Mouse (Mus musculus) lung, embryonic 15.5 days (tissue): Measurements from ENCODE around the gene Timm22. TPM values are rescaled to one million over a fixed set of nuclear protein-coding genes. Genes with fewer than 3 reads are reported as not detected.

Experiments used
- ATAC-seq: fragments of 200-750 bp; cut with Nextera tagmentation; 2 replicates; pipeline ENCODE4 v1.8.0; 2017; ENCODE audit warnings: moderate number of reproducible peaks, borderline replicate concordance; ENCODE audit not compliant: low FRiP score, low TSS enrichment; ENCODE audit errors: extremely low read depth
- H3K27ac ChIP-seq: fragments of 300-500 bp; sonication (generic); 2 replicates; pipeline ENCODE4 v1.5.1; 2015; ENCODE audit warnings: moderate library complexity, mild to moderate bottlenecking, inconsistent platforms
- H3K27me3 ChIP-seq: fragments of 300-500 bp; sonication (generic); 2 replicates; pipeline ENCODE4 v1.6.1; 2015; ENCODE audit warnings: inconsistent platforms
- H3K36me3 ChIP-seq: fragments of 300-500 bp; sonication (generic); 2 replicates; pipeline ENCODE4 v1.6.1; 2015; ENCODE audit warnings: inconsistent platforms
- H3K4me1 ChIP-seq: fragments of 300-500 bp; sonication (generic); 2 replicates; pipeline ENCODE4 v1.6.1; 2015; ENCODE audit warnings: inconsistent platforms
- H3K4me2 ChIP-seq: fragments of 300-500 bp; sonication (generic); 2 replicates; pipeline ENCODE4 v1.6.1; 2015; ENCODE audit warnings: inconsistent platforms, mild to moderate bottlenecking, moderate library complexity
- H3K4me3 ChIP-seq: fragments of 300-500 bp; sonication (generic); 2 replicates; pipeline ENCODE4 v1.5.1; 2015; ENCODE audit warnings: mild to moderate bottlenecking, inconsistent platforms
- H3K9ac ChIP-seq: fragments of 300-500 bp; sonication (generic); 2 replicates; pipeline ENCODE4 v1.6.1; 2015; ENCODE audit warnings: inconsistent platforms
- H3K9me3 ChIP-seq: fragments of 300-500 bp; sonication (generic); 2 replicates; pipeline ENCODE4 v1.6.1; 2016; ENCODE audit warnings: inconsistent platforms
- WGBS: fragments of 180-500 bp; shearing (Covaris S2); methylation state at CpG from one replicate; pipeline ENCODE4 v1.1.7; 2015; 5-methylcytosine and 5-hydroxymethylcytosine counted together
- polyA plus RNA-seq: library from polyadenylated mRNA; unstranded; fragments of >200 nt; fragmentation: Nextera tagmentation; extraction: Ambion mirVana; gene quantifications from 2 replicates; pipeline ENCODE4 v1.2.1, GENCODE M21; 2015

Timm22 gene
- 105 and 106 TPM in 2 replicates for polyA plus RNA-seq

DNA sequence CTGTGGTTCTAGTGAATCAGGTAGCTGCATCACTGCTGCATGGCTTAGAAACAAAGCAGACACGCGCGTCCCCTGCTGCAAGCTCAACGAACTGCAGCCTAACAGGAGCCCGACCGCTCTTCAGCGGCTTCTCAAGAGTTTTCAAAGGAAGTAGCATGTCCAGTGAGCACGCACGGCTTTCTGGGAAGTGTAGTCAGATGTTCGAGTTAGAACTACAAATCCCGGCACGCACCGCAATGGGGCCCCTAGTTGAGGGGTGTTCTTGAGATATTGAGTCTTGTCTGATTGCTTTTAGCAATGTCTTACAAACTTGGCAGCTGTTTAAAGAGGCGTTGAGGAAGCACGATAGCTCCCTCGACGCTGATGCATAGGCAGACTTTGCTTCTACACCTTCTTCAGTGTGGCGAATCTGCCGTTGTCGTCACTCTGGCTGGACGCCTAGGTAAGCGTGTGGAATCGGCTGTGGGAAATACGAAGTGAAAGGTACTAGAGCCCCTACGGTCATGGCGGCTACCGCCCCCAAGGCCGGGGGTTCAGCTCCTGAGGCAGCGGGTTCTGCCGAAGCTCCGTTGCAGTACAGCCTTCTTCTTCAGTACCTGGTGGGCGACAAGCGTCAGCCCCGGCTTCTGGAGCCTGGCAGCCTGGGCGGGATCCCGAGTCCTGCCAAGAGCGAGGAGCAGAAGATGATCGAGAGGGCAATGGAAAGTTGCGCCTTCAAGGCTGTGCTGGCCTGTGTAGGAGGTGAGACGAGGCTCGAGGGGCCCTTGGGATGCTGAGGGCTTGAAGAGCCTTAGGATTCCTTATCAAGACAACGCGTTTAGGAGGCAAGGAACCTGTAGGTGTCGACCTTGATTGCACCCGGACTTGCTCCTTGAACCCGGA, at the start of gene Timm22:
Timm22 (plus strand) TSS at position 251 of the 882 bp plus-strand sequence.
- under 1% methylated on average over 46 of the region's 46 CpGs for WGBS
- peak; percentile 96 for ATAC-seq
- H3K27ac ChIP-seq: peak within 1 kb of the TSS; percentile 86
- no peaks in the 10 kb centered on the region for H3K9me3 ChIP-seq
- peak within 1 kb of the TSS; percentile 88 for H3K4me3 ChIP-seq
- H3K4me1 ChIP-seq: 0 out of 2 replicates have a peak, but pooled peaks cover 5% of the 10 kb centered on the region
- peak within 1 kb of the TSS; percentile 92 for H3K9ac ChIP-seq
- peak within 1 kb of the TSS; percentile 73 for H3K4me2 ChIP-seq
- H3K27me3 ChIP-seq: 0 out of 2 replicates have a peak, but pooled peaks cover 5% of the 10 kb centered on the region
- H3K36me3 ChIP-seq: peaks cover 3% of the 10 kb centered on the region; the same call in 1 of the 2 replicates

DNA sequence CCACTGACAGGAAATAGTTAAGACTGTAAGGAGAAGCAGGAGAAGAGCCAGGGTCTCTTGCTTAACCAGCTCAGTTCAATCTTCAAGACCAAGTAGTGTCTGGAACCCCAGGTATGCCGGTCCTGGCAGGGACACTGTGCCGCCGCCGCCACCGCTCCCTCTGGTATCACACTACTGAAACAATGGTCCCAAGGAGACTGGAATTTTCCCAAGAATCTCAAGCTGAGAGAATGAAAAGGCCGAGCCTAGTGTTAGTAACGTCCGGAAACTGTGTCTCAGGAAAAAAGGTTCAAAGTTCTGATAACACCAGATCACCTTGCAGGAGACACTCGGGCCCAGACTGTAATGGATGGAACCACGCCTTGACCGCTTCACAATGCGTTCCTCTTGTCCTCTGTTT, 49.3 kb upstream of the Timm22 start:
- Histone ChIP-seq H3K4me1 (peaks cover 33% of the 10 kb centered on the region), H3K36me3 (no peaks in the 10 kb centered on the region), H3K27ac (no peak overlapping the region), H3K4me2 (no peak overlapping the region), H3K27me3 (no peaks in the 10 kb centered on the region), H3K9me3 (no peaks in the 10 kb centered on the region), H3K9ac (no peak overlapping the region), H3K4me3 (no peak overlapping the region)
- WGBS: 61% methylated on average over 12 of the region's 12 CpGs
- no peak for ATAC-seq

DNA sequence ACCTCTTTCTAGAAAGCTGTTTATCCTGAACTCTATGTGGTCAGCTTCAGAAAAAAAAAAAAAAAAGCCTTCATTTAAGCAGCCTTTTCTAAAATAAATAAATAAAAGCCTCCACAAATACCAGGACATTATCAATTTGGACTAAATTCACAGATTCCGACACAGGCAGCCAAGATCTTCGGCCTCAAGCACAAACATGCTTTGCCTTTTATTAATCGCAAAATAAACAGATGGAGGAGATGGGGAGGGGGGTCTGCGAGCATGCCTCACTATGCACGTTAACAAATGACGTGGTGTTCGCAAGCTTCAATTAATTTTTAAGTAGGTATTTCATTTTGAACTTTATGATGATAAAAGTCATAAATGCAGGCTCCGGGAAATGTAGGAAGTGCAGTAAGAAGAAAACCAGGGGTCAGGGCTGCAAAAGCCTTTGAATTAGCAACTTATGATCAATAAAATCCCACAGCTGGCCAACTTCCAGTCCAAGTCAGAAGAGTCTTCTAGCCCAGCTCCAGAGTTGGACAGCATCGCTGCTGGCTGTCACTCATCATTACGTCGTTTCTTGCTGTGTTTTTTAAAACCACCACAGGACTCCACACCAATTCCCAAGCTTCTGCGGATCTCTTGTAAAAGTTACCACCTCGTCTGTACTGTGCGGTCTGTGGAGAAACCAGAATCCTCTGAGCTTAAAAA, 48.0 kb upstream of the Timm22 start:
- Histone ChIP-seq H3K36me3 (no peaks in the 10 kb centered on the region), H3K27me3 (no peaks in the 10 kb centered on the region), H3K9ac (no peak overlapping the region), H3K4me1 (peaks cover 44% of the 10 kb centered on the region), H3K27ac (peak overlapping the region; percentile 68), H3K9me3 (no peaks in the 10 kb centered on the region), H3K4me3 (no peak overlapping the region), H3K4me2 (0 out of 2 replicates have a peak overlapping the region, but pooled peaks have one; percentile 2)
- WGBS: 33% methylated on average over 14 of the region's 14 CpGs
- ATAC-seq: no peak; the same call in 1 of the 2 replicates

DNA sequence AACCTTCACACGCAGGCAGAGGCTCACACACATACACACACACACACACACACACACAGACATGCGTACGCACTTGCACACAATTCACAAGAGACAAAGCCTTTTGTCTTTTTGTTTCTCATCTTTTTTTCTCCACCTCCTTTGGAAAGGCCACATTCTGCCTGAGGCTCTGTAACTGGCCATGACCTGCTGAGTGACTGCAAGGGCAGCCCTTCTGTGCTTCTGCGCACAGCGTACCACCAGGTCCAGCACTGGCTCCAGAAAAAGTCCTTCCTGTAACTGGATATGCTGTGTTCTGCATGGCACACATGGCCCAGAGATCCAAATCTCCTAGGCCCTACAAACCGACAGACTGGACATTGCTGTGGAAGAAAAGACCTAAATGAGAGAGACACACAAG, 46.5 kb upstream of the Timm22 start:
- no peak overlapping the region for H3K4me2 ChIP-seq
- no peak overlapping the region for H3K4me3 ChIP-seq
- peaks cover 48% of the 10 kb centered on the region for H3K4me1 ChIP-seq
- H3K27me3 ChIP-seq: no peaks in the 10 kb centered on the region
- H3K9me3 ChIP-seq: no peaks in the 10 kb centered on the region
- no peaks in the 10 kb centered on the region for H3K36me3 ChIP-seq
- H3K9ac ChIP-seq: no peak overlapping the region
- no peak for ATAC-seq
- no peak overlapping the region for H3K27ac ChIP-seq
- 88% methylated on average over 6 of the region's 6 CpGs for WGBS

DNA sequence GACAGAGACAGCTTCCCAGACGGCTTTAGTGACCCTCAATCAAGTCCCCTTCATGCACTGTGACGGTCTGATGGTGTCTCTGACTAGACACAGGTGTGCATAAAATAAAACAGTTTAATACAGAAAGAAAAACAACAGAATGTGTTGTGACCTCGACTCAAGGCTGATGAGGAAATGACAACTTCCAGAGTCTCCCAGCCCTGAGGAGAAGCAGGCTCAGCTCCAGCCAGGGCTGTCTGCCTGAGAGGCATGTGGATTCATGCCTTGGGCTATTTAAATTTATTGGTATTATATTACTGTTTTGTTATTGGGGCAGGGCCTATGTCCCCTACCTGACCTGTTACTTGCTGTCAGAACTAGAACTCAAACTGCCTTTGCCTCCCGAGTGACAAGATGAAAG, 45.3 kb upstream of the Timm22 start:
- H3K27ac ChIP-seq: no peak overlapping the region
- no peaks in the 10 kb centered on the region for H3K36me3 ChIP-seq
- H3K9me3 ChIP-seq: no peaks in the 10 kb centered on the region
- ATAC-seq: no peak
- no peaks in the 10 kb centered on the region for H3K27me3 ChIP-seq
- H3K4me1 ChIP-seq: peaks cover 48% of the 10 kb centered on the region
- WGBS: 48% methylated on average over 4 of the region's 4 CpGs
- no peak overlapping the region for H3K4me3 ChIP-seq
- no peak overlapping the region for H3K4me2 ChIP-seq
- no peak overlapping the region for H3K9ac ChIP-seq

DNA sequence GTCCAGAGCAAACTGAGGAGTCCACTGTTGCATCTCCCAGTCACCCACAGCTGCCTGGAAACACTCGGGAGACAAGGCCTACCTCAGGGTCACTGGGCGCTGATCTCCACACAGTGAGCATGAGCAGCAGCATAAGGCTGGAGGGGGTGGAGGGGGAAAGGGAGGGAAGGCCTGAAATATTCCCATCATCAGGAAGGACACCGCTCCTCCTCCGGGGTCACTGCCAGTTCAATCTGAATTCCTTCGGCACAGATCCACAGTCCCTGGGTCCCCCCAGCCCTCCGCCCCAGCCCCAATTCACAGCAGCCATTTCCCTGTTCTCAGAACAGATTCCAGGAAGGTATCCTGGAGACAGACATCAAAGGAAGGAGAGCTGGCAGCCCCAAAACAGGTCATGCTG, 43.6 kb upstream of the Timm22 start:
- no peak overlapping the region for H3K9ac ChIP-seq
- H3K36me3 ChIP-seq: no peaks in the 10 kb centered on the region
- ATAC-seq: no peak
- peaks cover 41% of the 10 kb centered on the region for H3K4me1 ChIP-seq
- H3K4me2 ChIP-seq: no peak overlapping the region
- H3K9me3 ChIP-seq: no peaks in the 10 kb centered on the region
- H3K27me3 ChIP-seq: no peaks in the 10 kb centered on the region
- H3K4me3 ChIP-seq: no peak overlapping the region
- H3K27ac ChIP-seq: 0 out of 2 replicates have a peak overlapping the region, but pooled peaks have one; percentile 20
- 6% methylated on average over 6 of the region's 6 CpGs for WGBS

DNA sequence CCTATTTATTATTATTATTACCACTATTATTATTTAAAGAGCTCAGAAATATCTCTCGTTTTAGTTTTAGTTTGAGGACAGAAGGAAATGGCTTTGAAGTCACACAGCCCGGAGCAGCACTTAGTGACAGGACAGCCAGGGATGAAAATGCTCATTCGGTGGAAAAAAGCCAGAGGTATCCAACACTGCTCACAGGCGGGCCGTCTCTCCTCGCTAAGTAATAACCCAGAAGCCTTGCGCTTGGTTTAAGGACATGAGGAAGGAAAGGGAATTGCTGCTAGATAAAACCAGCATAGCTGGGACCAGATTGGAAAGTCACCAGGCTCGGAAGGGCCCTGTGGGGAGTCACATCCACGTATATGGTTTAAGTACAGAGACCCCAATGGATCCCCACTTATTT, 43.1 kb upstream of the Timm22 start:
- no peaks in the 10 kb centered on the region for H3K9me3 ChIP-seq
- no peaks in the 10 kb centered on the region for H3K36me3 ChIP-seq
- H3K4me1 ChIP-seq: peaks cover 38% of the 10 kb centered on the region
- 0 out of 2 replicates have a peak overlapping the region, but pooled peaks have one; percentile 20 for H3K27ac ChIP-seq
- no peak overlapping the region for H3K4me2 ChIP-seq
- no peak for ATAC-seq
- WGBS: 21% methylated on average over 9 of the region's 9 CpGs
- H3K4me3 ChIP-seq: no peak overlapping the region
- no peaks in the 10 kb centered on the region for H3K27me3 ChIP-seq
- no peak overlapping the region for H3K9ac ChIP-seq

DNA sequence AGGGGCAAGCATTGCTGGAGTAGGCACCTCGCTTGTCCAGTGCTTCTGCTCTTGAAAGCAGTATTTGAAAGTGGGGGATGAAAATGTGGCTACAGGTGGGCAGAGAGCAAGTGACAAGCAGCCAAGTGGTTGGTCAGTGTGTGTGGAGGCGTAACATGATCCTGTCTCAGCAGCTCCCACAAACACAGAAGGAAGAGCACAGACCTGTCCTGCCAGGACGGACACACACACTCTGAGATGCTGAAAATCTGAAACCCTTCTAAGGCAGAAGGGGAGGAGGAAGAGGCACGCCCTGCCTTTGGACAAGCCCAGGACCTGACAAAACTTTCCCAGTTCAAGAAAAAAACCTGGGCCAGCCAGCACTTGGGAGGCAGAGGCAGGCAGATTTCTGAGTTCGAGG, 42.7 kb upstream of the Timm22 start:
- H3K4me2 ChIP-seq: no peak overlapping the region

DNA sequence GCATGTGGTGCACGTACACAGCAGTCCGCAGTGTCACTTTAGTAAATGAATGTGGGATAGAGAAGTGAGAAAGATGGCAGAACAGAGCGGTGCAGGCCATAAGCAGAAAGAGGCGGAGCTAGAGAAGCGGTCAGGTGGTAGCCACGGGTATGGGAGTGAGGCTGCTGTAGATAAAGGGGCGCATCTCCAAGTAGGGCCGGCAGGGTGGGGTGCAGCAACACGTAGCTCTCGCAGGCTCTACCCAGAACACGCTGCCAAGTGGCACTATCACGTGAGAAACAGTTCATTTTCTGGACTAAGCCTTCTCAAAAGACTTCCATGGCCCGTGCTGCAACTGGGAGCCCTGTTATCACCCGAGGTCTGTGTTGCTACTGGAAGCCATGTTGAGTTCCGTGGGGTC, 40.0 kb upstream of the Timm22 start:
- Histone ChIP-seq H3K9me3 (no peaks in the 10 kb centered on the region), H3K27me3 (no peaks in the 10 kb centered on the region), H3K27ac (no peak overlapping the region), H3K4me2 (no peak overlapping the region), H3K36me3 (no peaks in the 10 kb centered on the region), H3K4me1 (peaks cover 20% of the 10 kb centered on the region), H3K4me3 (no peak overlapping the region), H3K9ac (no peak overlapping the region)
- ATAC-seq: no peak
- 77% methylated on average over 15 of the region's 15 CpGs for WGBS

More for the DNA sequence above, 42.7 kb upstream of the Timm22 start:
- ATAC-seq: no peak; the same call in 1 of the 2 replicates
- no peak overlapping the region for H3K4me3 ChIP-seq
- H3K9me3 ChIP-seq: no peaks in the 10 kb centered on the region
- H3K4me1 ChIP-seq: peaks cover 36% of the 10 kb centered on the region
- no peak overlapping the region for H3K27ac ChIP-seq
- no peaks in the 10 kb centered on the region for H3K36me3 ChIP-seq
- no peaks in the 10 kb centered on the region for H3K27me3 ChIP-seq
- WGBS: 71% methylated on average over 5 of the region's 5 CpGs
- H3K9ac ChIP-seq: no peak overlapping the region

DNA sequence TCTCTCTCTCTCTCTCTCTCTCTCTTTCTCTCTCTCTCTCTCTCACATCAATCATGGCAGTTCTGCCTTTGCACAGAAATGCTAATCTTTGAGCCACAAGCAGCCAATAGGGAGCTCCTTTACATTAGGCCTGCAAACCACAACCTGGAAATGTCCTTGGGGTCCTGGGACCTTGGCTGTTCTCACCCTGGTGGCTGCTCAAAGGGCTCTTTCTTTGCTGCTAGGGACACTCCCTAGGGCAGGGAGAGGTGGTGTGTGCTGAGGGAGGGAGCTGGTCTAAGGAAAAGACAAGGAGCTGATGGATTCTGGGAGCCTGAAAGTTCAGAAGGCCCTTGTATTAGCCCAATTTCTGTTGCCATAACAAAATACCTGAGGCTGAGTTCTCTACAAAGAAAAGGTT, 36.3 kb upstream of the Timm22 start:
- Histone ChIP-seq H3K4me2 (no peak overlapping the region), H3K4me1 (peaks cover 35% of the 10 kb centered on the region), H3K27ac (no peak overlapping the region)

DNA sequence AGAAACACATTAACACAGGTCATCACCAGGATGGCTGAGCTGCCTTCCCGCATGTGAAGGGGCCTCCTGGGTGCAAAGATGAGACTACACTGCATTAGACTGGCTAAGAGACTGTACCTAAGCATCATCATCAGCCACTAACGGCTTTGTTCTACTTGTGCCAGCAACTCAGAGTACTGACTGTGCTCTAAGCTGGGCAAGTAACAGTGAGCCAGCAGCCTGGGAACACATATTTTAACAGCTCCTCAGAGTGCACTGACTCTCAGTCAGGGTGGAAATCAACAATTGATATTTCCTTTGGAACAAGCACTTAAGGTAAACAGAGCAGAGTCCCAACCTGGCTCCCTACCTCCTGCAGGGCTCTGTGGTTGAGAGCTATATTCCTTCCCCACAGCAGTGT, 34.6 kb upstream of the Timm22 start:
- Histone ChIP-seq H3K9ac (no peak overlapping the region), H3K36me3 (no peaks in the 10 kb centered on the region), H3K4me2 (no peak overlapping the region), H3K27ac (peak overlapping the region; percentile 45; the same call in 1 of the 2 replicates), H3K27me3 (no peaks in the 10 kb centered on the region), H3K9me3 (no peaks in the 10 kb centered on the region), H3K4me1 (peaks cover 41% of the 10 kb centered on the region), H3K4me3 (no peak overlapping the region)
- no peak for ATAC-seq
- WGBS: 46% methylated on average over 2 of the region's 2 CpGs

More for the DNA sequence above, 36.3 kb upstream of the Timm22 start:
- H3K9me3 ChIP-seq: no peaks in the 10 kb centered on the region
- no peak overlapping the region for H3K9ac ChIP-seq
- H3K27me3 ChIP-seq: no peaks in the 10 kb centered on the region
- no peak for ATAC-seq
- no peaks in the 10 kb centered on the region for H3K36me3 ChIP-seq
- H3K4me3 ChIP-seq: no peak overlapping the region

DNA sequence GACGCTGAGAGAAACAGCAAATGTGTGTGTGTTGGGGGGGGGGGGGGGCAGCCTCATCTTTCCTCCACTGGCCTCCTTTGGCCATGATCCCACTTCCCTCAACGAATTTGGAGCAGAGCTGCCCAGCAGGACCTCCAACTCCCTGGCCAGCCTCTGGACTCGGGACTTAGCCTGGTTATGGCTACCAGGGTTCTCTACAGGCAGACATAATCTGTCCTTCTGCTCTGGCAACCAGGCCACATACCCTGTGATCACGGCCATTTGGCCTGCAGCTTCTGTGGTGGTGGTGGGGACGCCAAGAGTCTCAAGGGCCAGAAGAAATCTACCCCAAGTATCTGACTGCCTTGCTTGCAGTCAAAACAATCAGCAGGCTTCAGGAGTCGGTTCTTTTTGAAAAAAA, 34.2 kb upstream of the Timm22 start:
- no peak for ATAC-seq
- 39% methylated on average over 6 of the region's 6 CpGs for WGBS
- Histone ChIP-seq H3K36me3 (no peaks in the 10 kb centered on the region), H3K4me1 (peaks cover 41% of the 10 kb centered on the region), H3K9ac (no peak overlapping the region), H3K27ac (peak overlapping the region; percentile 38; the same call in 1 of the 2 replicates), H3K9me3 (no peaks in the 10 kb centered on the region), H3K4me2 (no peak overlapping the region), H3K27me3 (no peaks in the 10 kb centered on the region), H3K4me3 (no peak overlapping the region)
